21 mouse cellular contexts compared by ENCODE assay signal in the genomic region with DNA sequence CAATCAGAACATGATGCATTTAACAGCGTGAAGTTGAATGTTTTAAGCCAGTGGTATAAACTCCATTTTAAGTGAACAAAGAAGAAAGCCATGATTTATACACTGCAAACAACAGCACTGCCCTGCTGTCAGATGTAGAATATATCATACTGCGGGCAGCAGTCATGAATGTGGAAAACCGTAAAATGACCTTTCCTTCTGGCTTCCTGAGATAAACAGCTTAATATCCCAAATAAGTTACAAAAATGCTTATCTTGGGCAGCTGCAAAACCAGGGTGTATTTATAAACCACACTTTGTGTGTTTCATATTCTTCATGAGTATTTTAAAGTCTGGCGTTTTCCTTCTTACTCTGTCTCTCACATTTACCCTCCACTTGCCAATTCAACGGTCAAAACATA. TPM values are rescaled to one million over a fixed set of nuclear protein-coding genes. Genes with fewer than 3 reads are reported as not detected.
DNase-seq lines count a peak whose midpoint lies in the region; ATAC-seq and TF ChIP-seq lines count a peak whose summit lies in the region.
"Had no signal": no experiment of that assay in that cellular context is flagged by ENCODE, and none has a peak within 500 bp of the region (broad histone marks: within the 10 kb centered on the region; RNA-seq: fewer than 3 reads in every experiment).

No protein-coding gene starts in this region.

- no peaks in the 10 kb centered on the region for H3K36me3 ChIP-seq in kidney, embryonic 14.5 days (ENCODE audit: control insufficient read depth, insufficient read depth, low read length)
- H3K36me3 ChIP-seq in liver, postnatal 0 days (replicated peaks; ENCODE audit: insufficient read depth, low read length) = no peaks in the 10 kb centered on the region
- no peaks in the 10 kb centered on the region for H3K36me3 ChIP-seq in liver, embryonic 11.5 days (ENCODE audit: control insufficient read depth, insufficient read depth, low read length)
- H3K36me3 ChIP-seq in neural tube, embryonic 12.5 days = no peaks in the 10 kb centered on the region
- H3K36me3 ChIP-seq in neural tube, embryonic 15.5 days = no peaks in the 10 kb centered on the region
- H3K36me3 ChIP-seq in neural tube, embryonic 14.5 days (ENCODE audit: control insufficient read depth, insufficient read depth, low read length) = no peaks in the 10 kb centered on the region
- no peaks in the 10 kb centered on the region for H3K36me3 ChIP-seq in stomach, postnatal 0 days (ENCODE audit: control insufficient read depth, insufficient read depth, low read length)
- H3K36me3 ChIP-seq: embryonic facial prominence, embryonic 10.5 days; G1E; lung, embryonic 15.5 days had no signal

- H3K27ac ChIP-seq in kidney, embryonic 14.5 days (ENCODE audit: low read depth, low read length) = no peak overlapping the region; the same call in 1 of the 2 replicates
- no peak overlapping the region for H3K27ac ChIP-seq in liver, postnatal 0 days (ENCODE audit: low read depth)
- no peak overlapping the region for H3K27ac ChIP-seq in liver, embryonic 11.5 days (ENCODE audit: low read depth, low read length)
- H3K27ac ChIP-seq in neural tube, embryonic 12.5 days = no peak overlapping the region
- H3K27ac ChIP-seq in neural tube, embryonic 15.5 days (replicated peaks) = no peak overlapping the region
- H3K27ac ChIP-seq in neural tube, embryonic 14.5 days (ENCODE audit: low read depth, low read length) = no peak overlapping the region
- no peak overlapping the region for H3K27ac ChIP-seq in stomach, postnatal 0 days (replicated peaks)
- H3K27ac ChIP-seq: embryonic facial prominence, embryonic 10.5 days; heart, adult 2 months; lung, embryonic 15.5 days; macrophage had no signal

- TF ChIP-seq EP300 in liver, postnatal 0 days (IDR thresholded peaks at IDR 0.05; ENCODE audit: low read depth) = peak; percentile 35; the same call in 1 of the 2 replicates
- TF ChIP-seq EP300 in stomach, postnatal 0 days (optimal IDR thresholded peaks at IDR 0.05) = no peak

- H3K27me3 ChIP-seq in kidney, embryonic 14.5 days (ENCODE audit: control insufficient read depth, insufficient read depth, low read length) = no peaks in the 10 kb centered on the region
- no peaks in the 10 kb centered on the region for H3K27me3 ChIP-seq in liver, postnatal 0 days (ENCODE audit: insufficient read depth, low read length)
- H3K27me3 ChIP-seq in liver, embryonic 11.5 days (replicated peaks; ENCODE audit: control insufficient read depth, insufficient read depth, low read length) = no peaks in the 10 kb centered on the region
- no peaks in the 10 kb centered on the region for H3K27me3 ChIP-seq in neural tube, embryonic 12.5 days (replicated peaks)
- H3K27me3 ChIP-seq in neural tube, embryonic 15.5 days (replicated peaks) = no peaks in the 10 kb centered on the region
- no peaks in the 10 kb centered on the region for H3K27me3 ChIP-seq in neural tube, embryonic 14.5 days (ENCODE audit: control insufficient read depth, insufficient read depth, low read length)
- no peaks in the 10 kb centered on the region for H3K27me3 ChIP-seq in stomach, postnatal 0 days (ENCODE audit: control insufficient read depth, insufficient read depth, low read length)
- H3K27me3 ChIP-seq: lung, embryonic 15.5 days had no signal

- TF ChIP-seq CTCF in liver, postnatal 0 days (IDR thresholded peaks at IDR 0.05; ENCODE audit: low read depth) = no peak
- TF ChIP-seq CTCF in stomach, postnatal 0 days (IDR thresholded peaks at IDR 0.05; ENCODE audit: low read depth) = no peak

- DNase-seq in kidney, adult 18-20 months = no peak
- no peak for DNase-seq in liver, postnatal 0 days
- no peak for DNase-seq in liver, embryonic 11.5 days (ENCODE audit: low spot score)
- no peak for DNase-seq in stomach, postnatal 0 days (ENCODE audit: low spot score)
- DNase-seq: adrenal gland, postnatal 25 days; cerebellum, adult 2 months; heart, adult 2 months; heart, postnatal 4 days; thymus, postnatal 25 days had no signal

- no peak overlapping the region for H3K4me3 ChIP-seq in kidney, embryonic 14.5 days (ENCODE audit: low read length)
- no peak overlapping the region for H3K4me3 ChIP-seq in liver, postnatal 0 days (ENCODE audit: low read depth, low read length)
- H3K4me3 ChIP-seq in liver, embryonic 11.5 days (ENCODE audit: low read depth, low read length) = no peak overlapping the region
- H3K4me3 ChIP-seq in neural tube, embryonic 12.5 days = no peak overlapping the region
- H3K4me3 ChIP-seq in neural tube, embryonic 15.5 days (replicated peaks) = no peak overlapping the region
- H3K4me3 ChIP-seq in neural tube, embryonic 14.5 days (ENCODE audit: low read depth, low read length) = no peak overlapping the region
- H3K4me3 ChIP-seq in stomach, postnatal 0 days (ENCODE audit: low read depth, low read length) = no peak overlapping the region
- H3K4me3 ChIP-seq: embryonic facial prominence, embryonic 10.5 days; heart, adult 2 months; lung, embryonic 15.5 days; myocyte had no signal

- peak; percentile 92; the same call in 1 of the 2 replicates for ATAC-seq in kidney, embryonic 14.5 days (ENCODE audit: low FRiP score, low TSS enrichment)
- no peak for ATAC-seq in liver, postnatal 0 days
- no peak for ATAC-seq in liver, embryonic 11.5 days (replicated peaks; ENCODE audit: low FRiP score)
- ATAC-seq in neural tube, embryonic 12.5 days (ENCODE audit: low FRiP score, low read depth) = peak; percentile 61; the same call in 1 of the 2 replicates
- no peak for ATAC-seq in neural tube, embryonic 15.5 days (ENCODE audit: low FRiP score)
- ATAC-seq in neural tube, embryonic 14.5 days (ENCODE audit: low read depth) = peak; percentile 63; the same call in 1 of the 2 replicates
- ATAC-seq in stomach, postnatal 0 days (ENCODE audit: low FRiP score, low TSS enrichment) = no peak
- ATAC-seq: hindbrain, embryonic 16.5 days; intestine, postnatal 0 days had no signal

- WGBS in kidney, embryonic 14.5 days = 37% methylated on average over 5 of the region's 5 CpGs
- WGBS in liver, postnatal 0 days (ENCODE audit: insufficient replicate concordance) = 38% methylated on average over 5 of the region's 5 CpGs
- 67% methylated on average over 5 of the region's 5 CpGs for WGBS in liver, embryonic 11.5 days
- WGBS in neural tube, embryonic 12.5 days = 65% methylated on average over 5 of the region's 5 CpGs
- WGBS in neural tube, embryonic 15.5 days = 50% methylated on average over 5 of the region's 5 CpGs
- WGBS in neural tube, embryonic 14.5 days = 57% methylated on average over 5 of the region's 5 CpGs
- WGBS in stomach, postnatal 0 days = 41% methylated on average over 5 of the region's 5 CpGs

- H3K4me2 ChIP-seq in kidney, embryonic 14.5 days (replicated peaks; ENCODE audit: low read depth, low read length) = 0 out of 2 replicates have a peak overlapping the region, but pooled peaks have one; percentile 5
- no peak overlapping the region for H3K4me2 ChIP-seq in liver, postnatal 0 days (ENCODE audit: low read depth, low read length)
- no peak overlapping the region for H3K4me2 ChIP-seq in liver, embryonic 11.5 days
- no peak overlapping the region for H3K4me2 ChIP-seq in neural tube, embryonic 12.5 days (replicated peaks)
- no peak overlapping the region for H3K4me2 ChIP-seq in neural tube, embryonic 15.5 days
- H3K4me2 ChIP-seq in neural tube, embryonic 14.5 days (ENCODE audit: low read depth, low read length) = no peak overlapping the region
- H3K4me2 ChIP-seq in stomach, postnatal 0 days (replicated peaks; ENCODE audit: low read depth) = no peak overlapping the region
- H3K4me2 ChIP-seq: lung, embryonic 15.5 days had no signal

- no peak overlapping the region for H3K9ac ChIP-seq in kidney, embryonic 14.5 days (ENCODE audit: low read depth, low read length)
- H3K9ac ChIP-seq in liver, postnatal 0 days (replicated peaks) = no peak overlapping the region
- no peak overlapping the region for H3K9ac ChIP-seq in liver, embryonic 11.5 days (ENCODE audit: low read depth, low read length)
- no peak overlapping the region for H3K9ac ChIP-seq in neural tube, embryonic 12.5 days
- H3K9ac ChIP-seq in neural tube, embryonic 15.5 days (replicated peaks) = no peak overlapping the region
- no peak overlapping the region for H3K9ac ChIP-seq in neural tube, embryonic 14.5 days (replicated peaks; ENCODE audit: low read depth, low read length)
- no peak overlapping the region for H3K9ac ChIP-seq in stomach, postnatal 0 days (ENCODE audit: low read length)
- H3K9ac ChIP-seq: lung, embryonic 15.5 days had no signal

- no peaks in the 10 kb centered on the region for H3K4me1 ChIP-seq in kidney, embryonic 14.5 days (ENCODE audit: control insufficient read depth, insufficient read depth, low read length)
- no peaks in the 10 kb centered on the region for H3K4me1 ChIP-seq in liver, postnatal 0 days (ENCODE audit: insufficient read depth)
- no peaks in the 10 kb centered on the region for H3K4me1 ChIP-seq in liver, embryonic 11.5 days (replicated peaks; ENCODE audit: control insufficient read depth, insufficient read depth, low read length)
- no peaks in the 10 kb centered on the region for H3K4me1 ChIP-seq in neural tube, embryonic 12.5 days
- H3K4me1 ChIP-seq in neural tube, embryonic 15.5 days = no peaks in the 10 kb centered on the region
- no peaks in the 10 kb centered on the region for H3K4me1 ChIP-seq in neural tube, embryonic 14.5 days (ENCODE audit: control insufficient read depth, insufficient read depth, low read length)
- no peaks in the 10 kb centered on the region for H3K4me1 ChIP-seq in stomach, postnatal 0 days (replicated peaks; ENCODE audit: control insufficient read depth, insufficient read depth)
- H3K4me1 ChIP-seq: embryonic facial prominence, embryonic 10.5 days; lung, embryonic 15.5 days had no signal

- 0 out of 2 replicates have a peak, but pooled peaks cover 3% of the 10 kb centered on the region for H3K9me3 ChIP-seq in kidney, embryonic 14.5 days (ENCODE audit: control insufficient read depth, low read length)
- no peaks in the 10 kb centered on the region for H3K9me3 ChIP-seq in liver, postnatal 0 days (ENCODE audit: low read length)
- no peaks in the 10 kb centered on the region for H3K9me3 ChIP-seq in liver, embryonic 11.5 days (ENCODE audit: control insufficient read depth, low read length)
- H3K9me3 ChIP-seq in neural tube, embryonic 12.5 days = no peaks in the 10 kb centered on the region
- no peaks in the 10 kb centered on the region for H3K9me3 ChIP-seq in neural tube, embryonic 15.5 days (replicated peaks)
- H3K9me3 ChIP-seq in neural tube, embryonic 14.5 days (ENCODE audit: control insufficient read depth, low read length) = no peaks in the 10 kb centered on the region
- no peaks in the 10 kb centered on the region for H3K9me3 ChIP-seq in stomach, postnatal 0 days (ENCODE audit: control insufficient read depth, low read length)
- H3K9me3 ChIP-seq: embryonic facial prominence, embryonic 10.5 days; G1E; lung, embryonic 15.5 days had no signal

RNA-seq across cellular contexts. Expression of gene Trpc6, which starts 56.1 kb away (rescaled TPM):
- polyA plus RNA-seq in kidney, embryonic 14.5 days (2014; fragmentation: Nextera tagmentation; extraction: Ambion mirVana) = 0.50 and 1.1 TPM in 2 replicates
- 1.9 and 2.0 TPM in 2 replicates for polyA plus RNA-seq in liver, postnatal 0 days (2015; fragmentation: Nextera tagmentation; extraction: Ambion mirVana)
- polyA plus RNA-seq in liver, embryonic 11.5 days (2014; fragmentation: Nextera tagmentation; extraction: Ambion mirVana) = 4.9 and 5.5 TPM in 2 replicates
- polyA plus RNA-seq in neural tube, embryonic 12.5 days (2016; fragmentation: Nextera tagmentation; extraction: Ambion mirVana) = 0.83 and 0.93 TPM in 2 replicates
- polyA plus RNA-seq in neural tube, embryonic 15.5 days (2015; fragmentation: Nextera tagmentation; extraction: Ambion mirVana) = 0.74 and 0.78 TPM in 2 replicates
- 0.72 and 0.78 TPM in 2 replicates for polyA plus RNA-seq in neural tube, embryonic 14.5 days (2014; fragmentation: Nextera tagmentation; extraction: Ambion mirVana)
- polyA plus RNA-seq in stomach, postnatal 0 days (2015; fragmentation: Nextera tagmentation; extraction: Ambion mirVana) = 1.4 and 1.5 TPM in 2 replicates
- polyA plus RNA-seq: G1E; liver, adult 2 months; myocyte had no signal

Comparison
In these comparisons a context has a peak if more than half of its experiments do, and no peak if none do; other contexts are left out.
1. ATAC-seq: peak in kidney, embryonic 14.5 days (single experiment), neural tube, embryonic 12.5 days (single experiment) and neural tube, embryonic 14.5 days (single experiment); none in liver, postnatal 0 days (single experiment), liver, embryonic 11.5 days (single experiment), neural tube, embryonic 15.5 days (single experiment) and stomach, postnatal 0 days (single experiment).